8 mouse cellular contexts compared by ENCODE assay signal in the genomic region with DNA sequence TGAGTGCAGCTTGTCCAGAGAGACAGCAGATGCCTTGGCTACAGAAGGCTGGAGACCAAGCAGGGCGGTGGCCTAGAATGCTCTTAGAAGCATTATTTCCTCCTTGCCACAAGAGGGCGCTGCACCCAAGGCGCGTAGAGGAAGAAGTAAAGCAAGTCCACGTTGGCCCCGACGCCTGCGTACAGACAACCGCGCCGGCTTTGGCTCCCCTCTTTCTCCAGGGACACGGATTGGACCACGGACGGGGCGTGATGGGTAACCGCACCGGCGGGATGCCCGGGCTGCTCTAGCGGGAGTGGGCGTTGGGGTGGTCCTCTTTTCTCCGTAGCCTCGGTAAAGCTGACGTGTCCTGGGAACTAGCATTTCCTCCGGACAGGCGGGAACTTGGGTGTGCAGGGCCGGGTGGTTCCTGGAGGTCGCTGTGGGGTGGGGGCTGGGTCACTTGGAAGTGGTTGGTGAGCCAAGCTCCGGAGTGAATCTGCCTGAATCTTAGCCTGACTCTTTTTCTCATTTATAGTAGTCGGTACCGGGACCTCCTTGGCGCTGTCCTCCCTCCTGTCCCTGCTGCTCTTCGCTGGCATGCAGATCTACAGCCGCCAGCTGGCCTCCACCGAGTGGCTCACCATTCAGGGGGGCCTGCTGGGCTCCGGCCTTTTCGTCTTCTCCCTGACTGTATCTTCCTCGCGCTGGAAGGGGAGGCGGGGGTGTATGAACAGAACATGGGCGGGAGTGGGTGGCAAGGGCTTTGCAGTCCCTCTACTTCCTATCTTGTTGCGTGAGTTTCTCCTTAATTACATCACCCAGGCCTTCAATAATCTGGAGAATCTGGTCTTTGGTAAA. TPM values are rescaled to one million over a fixed set of nuclear protein-coding genes. Genes with fewer than 3 reads are reported as not detected.
A peak's percentile ranks its signal among the peaks of the same experiment; 100 is the strongest.
DNase-seq lines count a peak whose midpoint lies in the region; ATAC-seq lines count a peak whose summit lies in the region.

Trim46 (minus strand) TSS at position 49 of the 840 bp plus-strand sequence.

- peak; percentile 96 for DNase-seq in R1 (ENCODE audit: low read depth, low spot score)
- DNase-seq in cerebellum, postnatal 10 days: peak; percentile 97
- DNase-seq in frontal cortex, postnatal 10 days (ENCODE audit: low spot score in 2 of 2): peak; percentile 88 to 89
- DNase-seq in left cerebral cortex, adult 11 months (ENCODE audit: low spot score): peak; percentile 87
- DNase-seq in lung, postnatal 36 days: peak; percentile 93
- DNase-seq in retina, embryonic 14.5 days (ENCODE audit: low spot score): peak; percentile 94
- DNase-seq in thymus, postnatal 36 days: peak; percentile 84

- H3K27ac ChIP-seq in hindbrain, embryonic 12.5 days: peak within 1 kb of the TSS; percentile 91

- H3K4me2 ChIP-seq in hindbrain, embryonic 12.5 days (replicated peaks): peak within 1 kb of the TSS; percentile 77

- no peaks in the 10 kb centered on the region for H3K9me3 ChIP-seq in hindbrain, embryonic 12.5 days (replicated peaks)

- peaks cover 51% of the 10 kb centered on the region for H3K4me1 ChIP-seq in hindbrain, embryonic 12.5 days

- peak; percentile 67 for ATAC-seq in hindbrain, embryonic 12.5 days (ENCODE audit: low FRiP score)

- H3K4me3 ChIP-seq in hindbrain, embryonic 12.5 days: peak within 1 kb of the TSS; percentile 73

- H3K27me3 ChIP-seq in hindbrain, embryonic 12.5 days: no peaks in the 10 kb centered on the region

- 1% methylated on average over 42 of the region's 42 CpGs for WGBS in hindbrain, embryonic 12.5 days

- peaks cover 19% of the 10 kb centered on the region for H3K36me3 ChIP-seq in hindbrain, embryonic 12.5 days

- peak within 1 kb of the TSS; percentile 75 for H3K9ac ChIP-seq in hindbrain, embryonic 12.5 days

RNA-seq across cellular contexts. Expression of gene Trim46, which starts in this region (rescaled TPM):
- 27.2 and 29.6 TPM in 2 replicates for polyA plus RNA-seq in hindbrain, embryonic 12.5 days (2016; fragmentation: Nextera tagmentation; extraction: Ambion mirVana)

Comparison
In these comparisons a context has a peak if more than half of its experiments do, and no peak if none do; other contexts are left out.
1. Peak in every context shown above with its lines: DNase-seq, ATAC-seq, H3K4me3 ChIP-seq and H3K27ac ChIP-seq.